In genomic region chr17:13759853-13760627, GRCm38 (mm10) we compare ENCODE assay signal across 8 mouse cellular contexts. TPM values are rescaled to one million over a fixed set of nuclear protein-coding genes. Genes with fewer than 3 reads are reported as not detected.
DNase-seq lines count a peak whose midpoint lies in the region; ATAC-seq lines count a peak whose summit lies in the region.

Gene Afdn, plus strand, starts transcription at chr17:13760539.

- no peaks in the 10 kb centered on the region for H3K9me3 ChIP-seq in hindbrain, embryonic 12.5 days (replicated peaks)

- H3K27ac ChIP-seq in hindbrain, embryonic 12.5 days, result peak within 1 kb of the TSS; percentile 98

- H3K4me3 ChIP-seq in hindbrain, embryonic 12.5 days, result peak within 1 kb of the TSS; percentile 99

- peaks cover 23% of the 10 kb centered on the region for H3K4me1 ChIP-seq in hindbrain, embryonic 12.5 days

- H3K27me3 ChIP-seq in hindbrain, embryonic 12.5 days, result no peaks in the 10 kb centered on the region

- peak within 1 kb of the TSS; percentile 96 for H3K4me2 ChIP-seq in hindbrain, embryonic 12.5 days (replicated peaks)

- peak within 1 kb of the TSS; percentile 96 for H3K9ac ChIP-seq in hindbrain, embryonic 12.5 days

- H3K36me3 ChIP-seq in hindbrain, embryonic 12.5 days, result no peaks in the 10 kb centered on the region

- DNase-seq in Muller cell, postnatal 12 days (ENCODE audit: inconsistent ontology term), result peak; percentile 89
- DNase-seq in cerebellum, adult 8-10 months, result peak; percentile 82
- DNase-seq in frontal cortex, postnatal 25 days (ENCODE audit: low spot score in 2 of 2), result peak; percentile 61 to 64
- DNase-seq in layer of hippocampus, postnatal 25 days (ENCODE audit: extremely low spot score in 1 of 2, low spot score in 1 of 2), result peak; percentile 69 to 77
- peak; percentile 79 for DNase-seq in lung, postnatal 14 days
- DNase-seq in ovary, postnatal 36 days (ENCODE audit: low spot score), result peak; percentile 87
- DNase-seq in urinary bladder, postnatal 25 days (ENCODE audit: low spot score), result peak; percentile 76

- peak; percentile 86 for ATAC-seq in hindbrain, embryonic 12.5 days (ENCODE audit: low FRiP score)

- 1% methylated on average over 45 of the region's 108 CpGs for WGBS in hindbrain, embryonic 12.5 days

RNA-seq across cellular contexts. Expression of gene Afdn, which starts in this region (rescaled TPM):
- polyA plus RNA-seq in hindbrain, embryonic 12.5 days (2016; fragmentation: Nextera tagmentation; extraction: Ambion mirVana), result 153 and 156 TPM in 2 replicates
- 100 to 1,000 TPM in 1 of 2 experiments, 10 to 100 TPM in 1; 91.7 to 115 TPM for total RNA-seq in layer of hippocampus, postnatal 25 days (2021)

Comparison
In these comparisons a context has a peak if more than half of its experiments do, and no peak if none do; other contexts are left out.
1. Peak in every context shown above with its lines: DNase-seq, ATAC-seq, H3K4me3 ChIP-seq and H3K27ac ChIP-seq.